ENCODE assay signal across 23 mouse cellular contexts in the genomic region with DNA sequence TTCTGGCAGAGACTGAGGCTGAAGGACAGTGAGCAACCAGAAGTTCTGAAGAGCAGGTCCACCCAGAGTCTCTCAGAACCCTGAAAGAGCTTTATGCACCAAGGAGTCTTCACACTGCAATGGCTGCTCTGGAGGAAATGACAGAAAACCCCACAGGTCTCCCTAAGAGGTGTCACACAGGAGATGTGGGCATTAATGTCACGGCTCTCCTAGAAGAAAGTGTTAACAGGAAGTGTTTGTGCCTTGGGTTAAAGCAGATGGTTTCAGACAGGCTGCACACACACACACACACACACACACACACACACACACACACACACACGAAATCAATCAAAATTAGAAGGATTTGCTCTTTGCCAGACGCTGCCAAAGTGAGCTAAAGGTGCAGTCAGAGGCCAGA. TPM values are rescaled to one million over a fixed set of nuclear protein-coding genes. Genes with fewer than 3 reads are reported as not detected.
DNase-seq lines count a peak whose midpoint lies in the region; ATAC-seq lines count a peak whose summit lies in the region.
"Had no signal": no experiment of that assay in that cellular context is flagged by ENCODE, and none has a peak within 500 bp of the region (broad histone marks: within the 10 kb centered on the region; RNA-seq: fewer than 3 reads in every experiment).

No protein-coding gene starts in this region.

- WGBS in midbrain, embryonic 13.5 days = 66% methylated on average over 3 of the region's 3 CpGs
- 69% methylated on average over 3 of the region's 3 CpGs for WGBS in liver, embryonic 11.5 days

- no peaks in the 10 kb centered on the region for H3K9me3 ChIP-seq in midbrain, embryonic 13.5 days
- H3K9me3 ChIP-seq in liver, embryonic 11.5 days (ENCODE audit: control insufficient read depth, low read length) = no peaks in the 10 kb centered on the region
- H3K9me3 ChIP-seq: embryonic facial prominence, embryonic 13.5 days; hindbrain, embryonic 12.5 days; intestine, embryonic 15.5 days had no signal

- no peak overlapping the region for H3K27ac ChIP-seq in midbrain, embryonic 13.5 days
- H3K27ac ChIP-seq in liver, embryonic 11.5 days (ENCODE audit: low read depth, low read length) = no peak overlapping the region
- H3K27ac ChIP-seq: embryonic facial prominence, embryonic 13.5 days; gastrocnemius, adult 2 months; hindbrain, embryonic 12.5 days; intestine, embryonic 15.5 days had no signal

- no peaks in the 10 kb centered on the region for H3K27me3 ChIP-seq in midbrain, embryonic 13.5 days
- no peaks in the 10 kb centered on the region for H3K27me3 ChIP-seq in liver, embryonic 11.5 days (replicated peaks; ENCODE audit: control insufficient read depth, insufficient read depth, low read length)
- H3K27me3 ChIP-seq: embryonic facial prominence, embryonic 13.5 days; hindbrain, embryonic 12.5 days; intestine, embryonic 15.5 days had no signal

- no peak overlapping the region for H3K9ac ChIP-seq in midbrain, embryonic 13.5 days (replicated peaks)
- no peak overlapping the region for H3K9ac ChIP-seq in liver, embryonic 11.5 days (ENCODE audit: low read depth, low read length)
- H3K9ac ChIP-seq: embryonic facial prominence, embryonic 13.5 days; hindbrain, embryonic 12.5 days; intestine, embryonic 15.5 days had no signal

- H3K4me1 ChIP-seq in midbrain, embryonic 13.5 days (replicated peaks) = no peaks in the 10 kb centered on the region
- peaks cover 5% of the 10 kb centered on the region for H3K4me1 ChIP-seq in liver, embryonic 11.5 days (replicated peaks; ENCODE audit: control insufficient read depth, insufficient read depth, low read length)
- H3K4me1 ChIP-seq: embryonic facial prominence, embryonic 13.5 days; hindbrain, embryonic 12.5 days had no signal

- H3K36me3 ChIP-seq in midbrain, embryonic 13.5 days = no peaks in the 10 kb centered on the region
- H3K36me3 ChIP-seq in liver, embryonic 11.5 days (ENCODE audit: control insufficient read depth, insufficient read depth, low read length) = no peaks in the 10 kb centered on the region
- H3K36me3 ChIP-seq: embryonic facial prominence, embryonic 13.5 days; hindbrain, embryonic 12.5 days; intestine, embryonic 15.5 days had no signal

- peak; percentile 77 for ATAC-seq in CD4-positive, CD25-positive, alpha-beta regulatory T cell, adult 4 months
- peak; percentile 64 for ATAC-seq in inflammation-experienced regulatory T-cells, adult 6 months
- ATAC-seq in erythroid progenitor cell, adult 5-6 weeks (replicated peaks; ENCODE audit: low FRiP score, poor library complexity, severe bottlenecking) = no peak
- no peak for ATAC-seq in midbrain, embryonic 13.5 days
- ATAC-seq in liver, embryonic 11.5 days (replicated peaks; ENCODE audit: low FRiP score) = no peak
- ATAC-seq: forebrain, embryonic 14.5 days; hindbrain, embryonic 16.5 days; intestine, embryonic 15.5 days had no signal

- H3K4me2 ChIP-seq in midbrain, embryonic 13.5 days (replicated peaks) = no peak overlapping the region
- no peak overlapping the region for H3K4me2 ChIP-seq in liver, embryonic 11.5 days
- H3K4me2 ChIP-seq: embryonic facial prominence, embryonic 13.5 days; hindbrain, embryonic 12.5 days; intestine, embryonic 15.5 days had no signal

- peak; percentile 26 for DNase-seq in thymus, postnatal 14 days
- no peak for DNase-seq in thymus, adult 18-20 months
- no peak for DNase-seq in liver, embryonic 11.5 days (ENCODE audit: low spot score)
- DNase-seq: adrenal gland, adult 2 months; adrenal gland, postnatal 36 days; cerebellum, adult 8-10 months; gastrocnemius, adult 2 months; gastrocnemius, postnatal 36 days; heart, adult 11 months; heart, postnatal 10 days; heart, postnatal 4 days had no signal

- H3K4me3 ChIP-seq in midbrain, embryonic 13.5 days (replicated peaks) = no peak overlapping the region
- H3K4me3 ChIP-seq in liver, embryonic 11.5 days (ENCODE audit: low read depth, low read length) = no peak overlapping the region
- H3K4me3 ChIP-seq: embryonic facial prominence, embryonic 13.5 days; gastrocnemius, adult 2 months; hindbrain, embryonic 12.5 days; intestine, embryonic 15.5 days had no signal

RNA-seq across cellular contexts. Expression of gene Tff3, which starts 6.8 kb away (rescaled TPM):
- polyA plus RNA-seq in CD4-positive, CD25-positive, alpha-beta regulatory T cell, adult 4 months (2017; shearing (Covaris generic)) = not detected
- not detected for polyA plus RNA-seq in inflammation-experienced regulatory T-cells, adult 6 months (2017; shearing (Covaris generic))
- not detected in 2 replicates for total RNA-seq in erythroid progenitor cell, adult 5-6 weeks (2015; ENCODE audit: low replicate concordance)
- total RNA-seq in erythroid progenitor cell, adult 5-6 weeks (2017; ENCODE audit: low replicate concordance) = not detected in 2 replicates
- polyA plus RNA-seq in midbrain, embryonic 13.5 days (2015; fragmentation: Nextera tagmentation; extraction: Ambion mirVana) = 0.97 and 2.0 TPM in 2 replicates
- 2.1 and 2.5 TPM in 2 replicates for polyA plus RNA-seq in liver, embryonic 11.5 days (2014; fragmentation: Nextera tagmentation; extraction: Ambion mirVana)
- total RNA-seq: adrenal gland, adult 2 months; adrenal gland, postnatal 36 days; gastrocnemius, adult 2 months; gastrocnemius, postnatal 36 days; heart, postnatal 10 days; heart, postnatal 4 days; MEL had no signal
- polyA plus RNA-seq: cortical plate, adult 2 months; embryonic facial prominence, embryonic 13.5 days; heart, embryonic 14.5 days; hindbrain, embryonic 12.5 days had no signal

RNA-seq across cellular contexts. Expression of gene Tff2, which starts 7.8 kb away (rescaled TPM):
- not detected for polyA plus RNA-seq in CD4-positive, CD25-positive, alpha-beta regulatory T cell, adult 4 months (2017; shearing (Covaris generic))
- polyA plus RNA-seq in inflammation-experienced regulatory T-cells, adult 6 months (2017; shearing (Covaris generic)) = not detected
- total RNA-seq in erythroid progenitor cell, adult 5-6 weeks (2015; ENCODE audit: low replicate concordance) = not detected in 2 replicates
- not detected in 2 replicates for total RNA-seq in erythroid progenitor cell, adult 5-6 weeks (2017; ENCODE audit: low replicate concordance)
- polyA plus RNA-seq in midbrain, embryonic 13.5 days (2015; fragmentation: Nextera tagmentation; extraction: Ambion mirVana) = not detected in 2 replicates
- polyA plus RNA-seq in liver, embryonic 11.5 days (2014; fragmentation: Nextera tagmentation; extraction: Ambion mirVana) = not detected in 2 replicates
- total RNA-seq: adrenal gland, adult 2 months; adrenal gland, postnatal 36 days; gastrocnemius, adult 2 months; gastrocnemius, postnatal 36 days; heart, postnatal 10 days; heart, postnatal 4 days; MEL had no signal
- polyA plus RNA-seq: adrenal gland, adult 2 months; cortical plate, adult 2 months; embryonic facial prominence, embryonic 13.5 days; forebrain, embryonic 14.5 days; heart, embryonic 14.5 days; hindbrain, embryonic 12.5 days; hindbrain, embryonic 16.5 days had no signal

RNA-seq across cellular contexts. Expression of gene Tff1, which starts 28.8 kb away (rescaled TPM):
- not detected for polyA plus RNA-seq in CD4-positive, CD25-positive, alpha-beta regulatory T cell, adult 4 months (2017; shearing (Covaris generic))
- under 1 TPM in 1 of 3 experiments, not detected in 2; 0.70 TPM for polyA plus RNA-seq in inflammation-experienced regulatory T-cells, adult 6 months (2017; shearing (Covaris generic))
- total RNA-seq in erythroid progenitor cell, adult 5-6 weeks (2015; ENCODE audit: low replicate concordance) = not detected in 2 replicates
- total RNA-seq in erythroid progenitor cell, adult 5-6 weeks (2017; ENCODE audit: low replicate concordance) = not detected in 2 replicates
- not detected in 2 replicates for polyA plus RNA-seq in midbrain, embryonic 13.5 days (2015; fragmentation: Nextera tagmentation; extraction: Ambion mirVana)
- not detected in 2 replicates for polyA plus RNA-seq in liver, embryonic 11.5 days (2014; fragmentation: Nextera tagmentation; extraction: Ambion mirVana)
- total RNA-seq: adrenal gland, adult 2 months; adrenal gland, postnatal 36 days; gastrocnemius, adult 2 months; gastrocnemius, postnatal 36 days; heart, postnatal 10 days; heart, postnatal 4 days; MEL had no signal
- polyA plus RNA-seq: cortical plate, adult 2 months; embryonic facial prominence, embryonic 13.5 days; forebrain, embryonic 14.5 days; heart, embryonic 14.5 days; hindbrain, embryonic 12.5 days; hindbrain, embryonic 16.5 days had no signal

Comparison
In these comparisons a context has a peak if more than half of its experiments do, and no peak if none do; other contexts are left out.
1. ATAC-seq: peak in CD4-positive, CD25-positive, alpha-beta regulatory T cell, adult 4 months (single experiment) and inflammation-experienced regulatory T-cells, adult 6 months (single experiment); none in erythroid progenitor cell, adult 5-6 weeks (single experiment), midbrain, embryonic 13.5 days (single experiment) and liver, embryonic 11.5 days (single experiment).